Mouse (Mus musculus) thymus, postnatal 0 days (tissue): ENCODE data around the gene Fanca. TPM values are rescaled to one million over a fixed set of nuclear protein-coding genes. Genes with fewer than 3 reads are reported as not detected.
"Not testable (repeated sequence)": the region's sequence is repeated elsewhere in the genome, so short reads cannot be mapped to it uniquely, and the experiment has no call there.

ENCODE experiments used
- DNase-seq: peaks from one replicate; pipeline ENCODE4 v3.0.0-alpha.2; 2015; ENCODE audit warnings: low spot score
- polyA plus RNA-seq: library from polyadenylated mRNA; unstranded; fragments of >200 nt; fragmentation: Nextera tagmentation; extraction: Ambion mirVana; gene quantifications from 2 replicates; pipeline ENCODE4 v1.2.1, GENCODE M21; 2015

The Fanca gene
- polyA plus RNA-seq, 1 experiment from 2014 or later = 22.0 TPM

GRCm38 (mm10) chr8:123331301-123331700 is 12.9 kb upstream of the Fanca start:
- no peak for DNase-seq

- DNase-seq = no peak
Observed at GRCm38 (mm10) chr8:123330701-123331100, 12.3 kb upstream of the Fanca start.

GRCm38 (mm10) chr8:123329961-123330360 is 11.6 kb upstream of the Fanca start:
- DNase-seq = no peak

- no peak for DNase-seq
Observed at GRCm38 (mm10) chr8:123329350-123329749, 11.0 kb upstream of the Fanca start.

GRCm38 (mm10) chr8:123328552-123328951 is 10.2 kb upstream of the Fanca start:
- DNase-seq = no peak

- DNase-seq = peak; percentile 76
Observed at GRCm38 (mm10) chr8:123319522-123320164, 1.3 kb upstream of the Fanca start.

- DNase-seq = no peak
Observed at GRCm38 (mm10) chr8:123317781-123318466, 452 bp downstream of the Fanca start.

- DNase-seq = no peak
Observed at GRCm38 (mm10) chr8:123308738-123309137, 9.6 kb downstream of the Fanca start.

GRCm38 (mm10) chr8:123298301-123298700 is 20.1 kb downstream of the Fanca start:
- DNase-seq = no peak

GRCm38 (mm10) chr8:123292785-123293184 is 25.6 kb downstream of the Fanca start:
- DNase-seq = no peak

- DNase-seq = no peak
Observed at GRCm38 (mm10) chr8:123292281-123292680, 26.1 kb downstream of the Fanca start.

- no peak for DNase-seq
Observed at GRCm38 (mm10) chr8:123291716-123292115, 26.7 kb downstream of the Fanca start.

GRCm38 (mm10) chr8:123290679-123291078 is 27.7 kb downstream of the Fanca start:
- no peak for DNase-seq

GRCm38 (mm10) chr8:123290166-123290565 is 28.2 kb downstream of the Fanca start:
- DNase-seq = peak; percentile 33

GRCm38 (mm10) chr8:123287362-123287761 is 31.0 kb downstream of the Fanca start:
- DNase-seq = no peak

- no peak for DNase-seq
Observed at GRCm38 (mm10) chr8:123284493-123284892, 33.9 kb downstream of the Fanca start.

- no peak for DNase-seq
Observed at GRCm38 (mm10) chr8:123283991-123284390, 34.4 kb downstream of the Fanca start.

- not testable (repeated sequence) for DNase-seq
Observed at GRCm38 (mm10) chr8:123282994-123283393, 35.4 kb downstream of the Fanca start.

- DNase-seq = no peak
Observed at GRCm38 (mm10) chr8:123280302-123281094, 37.9 kb downstream of the Fanca start.

- no peak for DNase-seq
Observed at GRCm38 (mm10) chr8:123279828-123280227, 38.5 kb downstream of the Fanca start.

- no peak for DNase-seq
Observed at GRCm38 (mm10) chr8:123278445-123278844, 39.9 kb downstream of the Fanca start.

GRCm38 (mm10) chr8:123275096-123275495 is 43.3 kb downstream of the Fanca start:
- no peak for DNase-seq
